In the genomic region with DNA sequence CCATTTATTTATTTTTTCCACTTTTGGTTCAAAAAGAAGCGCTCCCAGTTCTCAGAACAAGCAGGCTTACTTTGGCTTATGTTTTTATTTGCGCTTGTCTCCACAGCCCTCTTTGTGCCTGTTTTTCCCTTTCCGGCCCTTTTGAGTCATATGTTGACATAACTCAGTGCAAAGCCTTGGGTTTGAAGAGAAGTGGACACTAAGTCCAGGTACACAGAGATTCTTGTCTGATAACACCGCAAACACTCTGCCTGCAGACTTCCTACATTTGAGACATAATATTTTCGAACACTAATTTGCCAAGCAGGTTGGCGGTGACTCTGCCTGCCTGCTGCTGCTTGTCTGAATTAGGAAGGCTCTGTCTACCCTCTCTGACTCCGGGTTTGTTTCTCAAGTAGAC, we compare ENCODE assay signal across 21 mouse cellular contexts.
A peak's percentile ranks its signal among the peaks of the same experiment; 100 is the strongest.
DNase-seq lines count a peak whose midpoint lies in the region; ATAC-seq and TF ChIP-seq lines count a peak whose summit lies in the region.
"Had no signal": no experiment of that assay in that cellular context is flagged by ENCODE, and none has a peak within 500 bp of the region (broad histone marks: within the 10 kb centered on the region; RNA-seq: fewer than 3 reads in every experiment).

No protein-coding gene starts in this region.

- DNase-seq in layer of hippocampus, adult 2 months (ENCODE audit: low spot score in 2 of 2) = no peak
- DNase-seq in layer of hippocampus, adult 8-10 months (ENCODE audit: low spot score in 2 of 2) = no peak
- DNase-seq in urinary bladder, postnatal 14 days (ENCODE audit: low spot score) = peak; percentile 50
- DNase-seq in urinary bladder, postnatal 10 days (ENCODE audit: low spot score) = no peak
- DNase-seq in yolk sac, embryonic 10.5 days (ENCODE audit: low spot score) = peak; percentile 61
- no peak for DNase-seq in layer of hippocampus, adult 11-12 months (ENCODE audit: low spot score)
- DNase-seq: adrenal gland, postnatal 14 days; cerebellum, adult 9-10 months; forebrain, postnatal 0 days; gastrocnemius, postnatal 25 days; kidney, adult 2 months; lung, embryonic 14.5 days; lung, postnatal 36 days; right cerebral cortex, postnatal 14 days; thymus, postnatal 14 days had no signal

- no peaks in the 10 kb centered on the region for H3K9me3 ChIP-seq in liver, embryonic 15.5 days (replicated peaks)
- H3K9me3 ChIP-seq: hindbrain, embryonic 13.5 days; megakaryocyte, embryonic 14.5 days; midbrain, embryonic 13.5 days; neural tube, embryonic 12.5 days had no signal

- H3K27me3 ChIP-seq in liver, embryonic 15.5 days = no peaks in the 10 kb centered on the region
- H3K27me3 ChIP-seq: hindbrain, embryonic 13.5 days; megakaryocyte, embryonic 14.5 days; midbrain, embryonic 13.5 days; neural tube, embryonic 12.5 days had no signal

- H3K36me3 ChIP-seq in liver, embryonic 15.5 days (replicated peaks) = no peaks in the 10 kb centered on the region
- H3K36me3 ChIP-seq: hindbrain, embryonic 13.5 days; midbrain, embryonic 13.5 days; neural tube, embryonic 12.5 days had no signal

- ATAC-seq in liver, embryonic 15.5 days (ENCODE audit: insufficient read depth) = peak; percentile 65
- ATAC-seq: forebrain, postnatal 0 days had no signal

- no peak overlapping the region for H3K9ac ChIP-seq in liver, embryonic 15.5 days
- H3K9ac ChIP-seq: forebrain, postnatal 0 days; hindbrain, embryonic 13.5 days; lung, embryonic 14.5 days; midbrain, embryonic 13.5 days; neural tube, embryonic 12.5 days had no signal

- H3K4me2 ChIP-seq in liver, embryonic 15.5 days = no peak overlapping the region
- H3K4me2 ChIP-seq: hindbrain, embryonic 13.5 days; lung, embryonic 14.5 days; midbrain, embryonic 13.5 days; neural tube, embryonic 12.5 days had no signal

- WGBS in liver, embryonic 15.5 days (ENCODE audit: insufficient replicate concordance) = 35% methylated on average over 7 of the region's 7 CpGs

- no peak overlapping the region for H3K4me3 ChIP-seq in layer of hippocampus, adult 2 months
- no peak overlapping the region for H3K4me3 ChIP-seq in liver, embryonic 15.5 days (replicated peaks)
- H3K4me3 ChIP-seq: hindbrain, embryonic 13.5 days; megakaryocyte, embryonic 14.5 days; midbrain, embryonic 13.5 days; neural tube, embryonic 12.5 days had no signal

- peaks cover 11% of the 10 kb centered on the region; the same call in 1 of the 2 replicates for H3K4me1 ChIP-seq in liver, embryonic 15.5 days (replicated peaks)
- H3K4me1 ChIP-seq: hindbrain, embryonic 13.5 days; megakaryocyte, embryonic 14.5 days; midbrain, embryonic 13.5 days; neural tube, embryonic 12.5 days had no signal

- 0 out of 2 replicates have a peak overlapping the region, but pooled peaks have one; percentile 20 for H3K27ac ChIP-seq in layer of hippocampus, adult 2 months
- peak overlapping the region; percentile 63; the same call in 1 of the 2 replicates for H3K27ac ChIP-seq in liver, embryonic 15.5 days (replicated peaks)
- H3K27ac ChIP-seq: hindbrain, embryonic 13.5 days; kidney, postnatal 0 days; midbrain, embryonic 13.5 days; neural tube, embryonic 12.5 days had no signal

- no peak for TF ChIP-seq CTCF in layer of hippocampus, adult 2 months (conservative IDR thresholded peaks at IDR 0.05)

Comparison
In these comparisons a context has a peak if more than half of its experiments do, and no peak if none do; other contexts are left out.
1. DNase-seq: peak in urinary bladder, postnatal 14 days (single experiment) and yolk sac, embryonic 10.5 days (single experiment); none in layer of hippocampus, adult 2 months (0 of 2), layer of hippocampus, adult 8-10 months (0 of 2), urinary bladder, postnatal 10 days (single experiment) and layer of hippocampus, adult 11-12 months (single experiment).